Mouse (Mus musculus) intestine, postnatal 0 days (tissue): ENCODE results near the gene Nrxn3. TPM values are rescaled to one million over a fixed set of nuclear protein-coding genes. Genes with fewer than 3 reads are reported as not detected.

Source experiments
- ATAC-seq: fragments of 200-750 bp; cut with Nextera tagmentation; 2 replicates; pipeline ENCODE4 v1.8.0; 2017; ENCODE audit warnings: mild to moderate bottlenecking, moderate TSS enrichment, moderate library complexity
- H3K27ac ChIP-seq: fragments of 300-500 bp; sonication (generic); 2 replicates; pipeline ENCODE4 v1.5.1; 2014; ENCODE audit warnings: mild to moderate bottlenecking, low read depth, low read length, moderate library complexity
- H3K27me3 ChIP-seq: fragments of 300-500 bp; sonication (generic); replicated peaks from 2 replicates; pipeline ENCODE4 v1.6.1; 2014; ENCODE audit warnings: low read length, mixed read lengths; ENCODE audit not compliant: control insufficient read depth, insufficient read depth
- H3K36me3 ChIP-seq: fragments of 300-500 bp; sonication (generic); 2 replicates; pipeline ENCODE4 v1.6.1; 2014; ENCODE audit warnings: mild to moderate bottlenecking, moderate library complexity; ENCODE audit not compliant: control insufficient read depth, insufficient read depth
- H3K4me1 ChIP-seq: fragments of 300-500 bp; sonication (generic); replicated peaks from 2 replicates; pipeline ENCODE4 v1.6.1; 2014; ENCODE audit warnings: antibody characterized with exemption, low read length, mixed read lengths; ENCODE audit not compliant: control insufficient read depth, insufficient read depth
- H3K4me2 ChIP-seq: fragments of 300-500 bp; sonication (generic); replicated peaks from 2 replicates; pipeline ENCODE4 v1.6.1; 2014; ENCODE audit warnings: low read depth, mild to moderate bottlenecking, moderate library complexity
- H3K4me3 ChIP-seq: fragments of 300-500 bp; sonication (generic); 2 replicates; pipeline ENCODE4 v1.5.1; 2014; ENCODE audit warnings: low read depth, low read length
- H3K9ac ChIP-seq: fragments of 300-500 bp; sonication (generic); 2 replicates; pipeline ENCODE4 v1.6.1; 2014; ENCODE audit warnings: mild to moderate bottlenecking, low read depth, low read length
- H3K9me3 ChIP-seq: fragments of 300-500 bp; sonication (generic); 2 replicates; pipeline ENCODE4 v1.6.1; 2016; ENCODE audit warnings: mixed run types; ENCODE audit not compliant: control insufficient read depth
- CTCF ChIP-seq: sonication (generic); IDR thresholded peaks from 2 replicates; pipeline ENCODE4 v1.5.1; 2016; ENCODE audit warnings: low read depth, mild to moderate bottlenecking, control low read depth, antibody characterized with exemption, moderate library complexity
- WGBS: fragments of 180-500 bp; shearing (Covaris S2); extraction: QIAGEN DNeasy Blood & Tissue Kit; methylation state at CpG from one replicate; pipeline ENCODE4 v1.1.7; 2014; 5-methylcytosine and 5-hydroxymethylcytosine counted together
- polyA plus RNA-seq: library from polyadenylated mRNA; unstranded; fragments of >200 nt; fragmentation: Nextera tagmentation; extraction: Ambion mirVana; gene quantifications from 2 replicates; pipeline ENCODE4 v1.2.1, GENCODE M21; 2015

Nrxn3 gene
- polyA plus RNA-seq, 1 experiment from 2014 or later = 0.47 TPM

DNA sequence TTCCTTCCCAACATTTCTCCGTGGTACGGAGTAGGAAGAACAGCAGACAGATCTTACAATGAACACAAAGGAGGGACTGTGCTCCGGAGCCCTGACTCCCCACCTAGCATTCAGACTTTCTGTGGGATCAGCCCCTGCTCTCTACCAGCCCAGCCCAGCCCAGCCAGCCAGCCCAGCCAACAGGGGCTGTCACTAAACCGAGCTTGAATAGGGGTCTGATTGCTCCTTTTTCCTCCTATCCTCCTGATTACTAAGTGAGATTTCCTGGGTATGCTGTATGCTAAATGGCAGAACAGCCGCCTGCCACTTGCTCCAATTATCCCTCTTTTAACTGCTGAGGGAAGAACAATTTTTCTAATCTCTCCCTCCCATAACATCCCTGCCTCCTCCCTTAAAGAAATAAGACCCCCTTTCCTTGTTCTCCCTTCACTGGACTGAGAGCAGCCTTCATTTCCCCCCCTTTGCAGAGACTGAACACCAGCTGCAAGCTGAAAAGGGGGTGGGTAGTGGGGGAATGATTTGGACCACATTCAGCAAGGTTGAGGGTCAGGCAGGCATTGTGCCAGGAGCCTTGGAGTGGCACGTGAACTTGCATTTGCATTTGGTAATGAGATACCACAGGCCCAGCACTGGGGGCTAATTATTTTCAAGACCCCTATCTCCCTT is 78.4 kb downstream of the Nrxn3 start:
- Histone ChIP-seq H3K4me3 (no peak overlapping the region), H3K9me3 (no peaks in the 10 kb centered on the region), H3K4me1 (no peaks in the 10 kb centered on the region), H3K4me2 (no peak overlapping the region), H3K9ac (no peak overlapping the region), H3K36me3 (no peaks in the 10 kb centered on the region), H3K27me3 (no peaks in the 10 kb centered on the region), H3K27ac (no peak overlapping the region)
- ATAC-seq = no peak
- no peak for TF ChIP-seq CTCF
- WGBS = 35% methylated on average over 6 of the region's 6 CpGs

DNA sequence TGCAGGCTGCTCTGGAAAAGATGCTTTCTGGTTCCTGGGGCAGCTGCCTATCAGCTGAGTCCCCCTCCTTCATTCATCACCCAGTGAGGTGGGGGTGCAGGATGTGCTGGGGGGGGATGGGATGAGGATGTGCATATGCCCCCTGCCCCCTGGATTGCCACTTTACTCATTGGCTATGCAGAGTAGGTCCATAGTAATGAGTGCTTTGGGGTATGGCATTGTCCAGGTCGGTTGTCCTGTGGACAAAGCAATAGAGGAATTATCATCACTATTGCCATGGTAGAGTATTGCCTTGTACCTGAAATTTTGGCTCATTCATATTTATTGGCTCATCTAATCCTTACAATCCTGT is 79.0 kb downstream of the Nrxn3 start:
- Histone ChIP-seq H3K9ac (no peak overlapping the region), H3K36me3 (no peaks in the 10 kb centered on the region), H3K9me3 (no peaks in the 10 kb centered on the region), H3K4me3 (no peak overlapping the region), H3K27ac (no peak overlapping the region), H3K4me2 (no peak overlapping the region), H3K27me3 (no peaks in the 10 kb centered on the region), H3K4me1 (no peaks in the 10 kb centered on the region)
- TF ChIP-seq CTCF = no peak
- ATAC-seq = no peak
- 52% methylated on average over 1 of the region's 1 CpGs for WGBS

DNA sequence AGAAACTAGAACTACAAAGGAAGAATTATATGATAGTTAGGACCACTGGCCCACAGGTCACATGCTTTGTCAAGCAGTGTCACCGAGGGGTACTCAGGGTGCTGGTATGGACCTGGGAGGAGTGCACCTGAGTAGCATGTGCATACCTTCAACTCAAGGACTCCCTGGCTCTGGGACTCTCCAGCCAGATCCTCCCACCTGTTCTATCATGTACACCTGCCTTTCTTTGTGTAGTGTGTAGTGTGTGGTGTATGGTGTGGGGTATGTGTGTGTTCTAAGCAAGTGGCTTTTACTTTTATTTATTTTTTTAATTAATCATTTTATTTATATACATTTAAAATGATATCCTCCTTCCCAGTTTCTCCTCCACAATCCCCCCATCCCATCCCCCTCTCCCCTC is 86.3 kb downstream of the Nrxn3 start:
- H3K4me3 ChIP-seq = no peak overlapping the region
- ATAC-seq = no peak
- WGBS = 90% methylated on average over 1 of the region's 1 CpGs
- no peak for TF ChIP-seq CTCF
- H3K9me3 ChIP-seq = no peaks in the 10 kb centered on the region
- H3K36me3 ChIP-seq = no peaks in the 10 kb centered on the region
- no peak overlapping the region for H3K9ac ChIP-seq
- no peaks in the 10 kb centered on the region for H3K4me1 ChIP-seq
- no peak overlapping the region for H3K27ac ChIP-seq
- no peak overlapping the region for H3K4me2 ChIP-seq
- H3K27me3 ChIP-seq = no peaks in the 10 kb centered on the region

DNA sequence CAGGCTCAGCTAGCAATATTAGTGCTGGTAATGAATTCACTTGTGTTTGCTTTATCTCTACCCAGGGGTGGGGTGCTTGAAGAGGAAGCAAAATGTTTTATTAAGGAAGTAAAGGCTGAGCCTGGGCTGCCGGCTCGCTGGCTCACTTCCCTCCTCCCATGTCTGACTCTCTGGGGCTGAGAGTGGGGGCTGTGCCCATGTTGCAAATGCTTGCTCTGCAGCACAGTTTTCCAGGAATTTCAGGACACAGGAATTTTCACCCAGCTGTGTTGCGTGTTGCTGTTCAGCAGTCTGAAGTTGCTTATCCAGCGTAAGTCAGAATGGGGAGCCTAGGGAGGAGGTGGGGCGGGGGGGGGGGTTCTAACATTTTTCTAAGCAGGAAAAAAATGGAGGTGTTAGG is 89.5 kb downstream of the Nrxn3 start:
- Histone ChIP-seq H3K4me3 (no peak overlapping the region), H3K27me3 (no peaks in the 10 kb centered on the region), H3K9ac (no peak overlapping the region), H3K4me1 (no peaks in the 10 kb centered on the region), H3K27ac (no peak overlapping the region), H3K9me3 (no peaks in the 10 kb centered on the region), H3K4me2 (no peak overlapping the region), H3K36me3 (no peaks in the 10 kb centered on the region)
- TF ChIP-seq CTCF = no peak
- WGBS = 31% methylated on average over 5 of the region's 5 CpGs
- no peak for ATAC-seq

DNA sequence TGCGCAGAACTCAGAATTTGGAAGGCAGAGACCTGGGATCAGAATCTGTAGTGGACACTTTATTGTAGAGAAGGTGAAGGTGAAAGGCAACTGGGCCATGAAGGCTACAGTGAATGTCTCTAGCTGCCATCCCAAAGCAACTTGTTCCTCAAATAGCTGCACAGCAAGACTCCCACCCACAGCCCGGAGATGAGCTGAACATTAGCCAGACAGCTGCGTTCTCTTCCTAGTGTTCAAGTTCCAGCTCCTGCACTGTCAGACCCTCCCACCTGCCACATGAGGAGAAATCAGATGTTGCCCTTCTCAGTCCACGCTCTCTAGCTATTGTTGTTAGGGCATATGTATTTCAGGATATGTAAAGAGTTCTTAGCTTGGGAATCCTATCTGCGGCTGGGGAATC is 94.2 kb downstream of the Nrxn3 start:
- Histone ChIP-seq H3K9me3 (no peaks in the 10 kb centered on the region), H3K27me3 (no peaks in the 10 kb centered on the region), H3K4me3 (no peak overlapping the region), H3K9ac (no peak overlapping the region), H3K4me2 (no peak overlapping the region), H3K36me3 (no peaks in the 10 kb centered on the region), H3K27ac (no peak overlapping the region), H3K4me1 (no peaks in the 10 kb centered on the region)
- no peak for TF ChIP-seq CTCF
- ATAC-seq = no peak
- WGBS = 78% methylated on average over 5 of the region's 5 CpGs

DNA sequence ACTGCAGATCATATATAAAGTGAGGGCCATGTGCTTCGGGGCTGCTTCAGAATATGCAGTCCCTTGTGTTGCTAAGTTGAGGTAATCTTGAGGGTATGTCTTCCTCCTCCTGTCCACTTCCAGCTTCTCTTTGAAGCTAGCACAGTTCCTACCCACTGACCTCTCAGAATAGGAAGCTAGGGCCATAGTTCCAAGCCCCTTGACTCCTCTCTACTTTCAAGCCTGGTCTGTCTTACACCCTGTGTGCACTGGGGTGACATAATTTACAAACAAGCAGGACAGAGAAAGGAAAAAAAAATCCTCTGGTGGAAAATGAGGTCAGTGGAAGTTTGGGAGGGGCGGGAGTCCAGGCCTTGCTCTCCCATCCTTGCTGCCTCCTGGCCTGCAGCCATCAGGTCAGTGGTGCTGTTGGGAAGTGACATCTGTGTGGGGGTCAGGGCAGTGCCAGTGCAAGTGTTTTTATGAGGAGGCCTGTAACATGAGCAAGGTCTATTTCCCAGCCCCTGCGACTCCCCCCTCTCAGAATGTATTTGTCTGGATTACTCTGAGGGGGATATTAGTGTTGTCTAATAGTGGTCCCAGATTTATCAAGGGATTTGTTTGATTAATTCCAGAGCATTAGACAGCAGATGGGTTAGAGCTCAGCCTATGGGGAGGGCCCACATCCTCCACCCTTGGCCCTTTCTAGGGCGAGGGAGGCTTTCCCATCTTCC is 96.1 kb downstream of the Nrxn3 start:
- H3K27me3 ChIP-seq = no peaks in the 10 kb centered on the region
- H3K27ac ChIP-seq = no peak overlapping the region
- TF ChIP-seq CTCF = no peak
- no peaks in the 10 kb centered on the region for H3K9me3 ChIP-seq
- WGBS = 61% methylated on average over 4 of the region's 4 CpGs
- no peaks in the 10 kb centered on the region for H3K36me3 ChIP-seq
- no peak overlapping the region for H3K4me2 ChIP-seq
- no peaks in the 10 kb centered on the region for H3K4me1 ChIP-seq
- H3K4me3 ChIP-seq = no peak overlapping the region
- no peak overlapping the region for H3K9ac ChIP-seq
- ATAC-seq = no peak
